Mouse (Mus musculus): ENCODE results near the gene Dedd. TPM values are rescaled to one million over a fixed set of nuclear protein-coding genes. Genes with fewer than 3 reads are reported as not detected.
A peak's percentile ranks its signal among the peaks of the same experiment; 100 is the strongest.
"Not testable (repeated sequence)": the region's sequence is repeated elsewhere in the genome, so short reads cannot be mapped to it uniquely, and the experiment has no call there.

Dedd gene
- total RNA-seq, 2 experiments from 2014 or later, result 38.4 to 45.9 TPM

DNA sequence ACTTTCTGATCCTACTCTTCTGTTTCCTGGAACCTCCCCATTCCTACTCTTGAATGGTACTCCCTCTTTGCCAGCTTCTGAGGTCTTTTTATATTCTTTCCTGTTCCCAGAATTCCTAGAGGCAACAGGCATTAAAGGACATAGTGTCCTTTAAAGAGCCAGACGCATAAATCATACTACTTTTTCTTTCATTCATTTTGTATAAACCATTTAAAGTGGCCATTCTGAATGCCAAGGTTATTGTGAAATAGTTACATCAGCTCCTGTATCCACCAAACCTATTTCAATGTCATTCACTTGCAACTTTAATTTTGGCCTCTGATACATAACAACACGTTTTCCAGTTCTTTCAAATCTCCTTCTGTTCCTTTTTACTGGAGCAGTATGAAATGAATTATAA is 19.6 kb upstream of the Dedd start:
- DNase-seq, result no peak
- intact Hi-C loops (cut with DNase I), result no loop called here

- no peak for DNase-seq
- intact Hi-C loops (cut with DNase I), result no loop called here
These were observed 9.2 kb upstream of the Dedd start for GRCm38 (mm10) chr1:171319748-171320147.

DNA sequence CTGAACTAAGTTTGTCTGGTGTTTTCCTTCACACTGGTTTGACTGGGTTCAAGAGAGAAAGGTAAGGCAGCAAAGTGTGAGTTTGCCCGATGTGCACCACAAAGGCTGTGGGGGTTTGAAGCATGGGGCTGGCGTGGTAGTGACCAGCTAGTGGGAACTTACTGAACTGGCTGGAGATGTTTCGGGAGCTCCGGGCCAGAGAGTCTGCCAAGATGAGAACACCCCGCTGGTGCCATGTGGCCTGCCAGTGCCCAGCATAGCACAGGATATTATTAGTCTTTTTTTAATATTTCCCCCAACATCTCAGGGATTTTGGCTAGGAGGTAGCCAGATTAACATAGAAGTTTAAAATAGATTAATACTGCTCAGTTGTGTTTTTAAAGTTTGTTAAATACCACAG is 8.8 kb upstream of the Dedd start:
- intact Hi-C loops (cut with DNase I), result no loop called here
- DNase-seq, result no peak

- DNase-seq, result no peak
- intact Hi-C loops (cut with DNase I), result no loop called here
These were observed 7.5 kb upstream of the Dedd start for GRCm38 (mm10) chr1:171321415-171321814.

DNA sequence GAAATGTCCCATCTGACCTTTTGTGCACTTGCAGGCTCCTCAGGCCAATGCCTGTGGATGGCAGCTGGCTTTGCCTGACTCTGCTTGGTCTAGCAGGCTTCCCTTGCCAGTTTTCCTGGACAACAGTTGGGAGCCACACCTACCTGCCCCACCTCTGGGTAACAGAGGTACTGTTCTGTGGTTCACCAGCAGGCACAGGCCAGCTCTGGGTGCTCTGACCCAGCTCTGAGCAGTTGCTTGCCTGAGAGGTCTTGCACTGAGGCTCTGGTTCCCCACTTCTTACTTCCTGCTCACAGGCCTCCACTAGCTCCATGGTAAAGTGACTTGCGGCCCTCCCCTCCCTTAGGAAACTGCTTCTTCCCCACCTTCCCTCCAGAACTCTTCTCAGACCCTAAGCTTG is 6.9 kb upstream of the Dedd start:
- no peak for DNase-seq
- intact Hi-C loops (cut with DNase I), result no loop called here

GRCm38 (mm10) chr1:171325571-171325970 is 3.4 kb upstream of the Dedd start:
- no peak for DNase-seq
- intact Hi-C loops (cut with DNase I), result no loop called here

DNA sequence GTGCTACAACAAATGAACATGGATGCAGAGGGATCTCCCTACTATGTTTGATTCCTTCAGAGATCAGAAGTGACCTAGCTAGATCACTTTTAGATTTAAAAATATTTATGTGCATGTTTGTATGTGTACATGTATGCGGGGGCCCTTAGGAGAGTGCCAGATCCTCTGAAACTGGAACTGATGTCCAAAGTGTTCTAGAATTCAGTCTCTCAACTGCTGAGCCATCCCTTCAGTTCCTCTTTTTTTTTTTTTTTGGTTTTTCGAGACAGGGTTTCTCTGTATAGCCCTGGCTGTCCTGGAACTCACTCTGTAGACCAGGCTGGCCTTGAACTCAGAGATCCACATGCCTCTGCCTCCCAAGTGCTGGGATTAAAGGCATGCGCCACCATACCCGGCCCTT is 2.4 kb upstream of the Dedd start:
- intact Hi-C loops (cut with DNase I); DNase-seq: not testable (repeated sequence)

GRCm38 (mm10) chr1:171328244-171328643 is 701 bp upstream of the Dedd start:
- intact Hi-C loops (cut with DNase I), result no loop called here
- peak; percentile 19 for DNase-seq

DNA sequence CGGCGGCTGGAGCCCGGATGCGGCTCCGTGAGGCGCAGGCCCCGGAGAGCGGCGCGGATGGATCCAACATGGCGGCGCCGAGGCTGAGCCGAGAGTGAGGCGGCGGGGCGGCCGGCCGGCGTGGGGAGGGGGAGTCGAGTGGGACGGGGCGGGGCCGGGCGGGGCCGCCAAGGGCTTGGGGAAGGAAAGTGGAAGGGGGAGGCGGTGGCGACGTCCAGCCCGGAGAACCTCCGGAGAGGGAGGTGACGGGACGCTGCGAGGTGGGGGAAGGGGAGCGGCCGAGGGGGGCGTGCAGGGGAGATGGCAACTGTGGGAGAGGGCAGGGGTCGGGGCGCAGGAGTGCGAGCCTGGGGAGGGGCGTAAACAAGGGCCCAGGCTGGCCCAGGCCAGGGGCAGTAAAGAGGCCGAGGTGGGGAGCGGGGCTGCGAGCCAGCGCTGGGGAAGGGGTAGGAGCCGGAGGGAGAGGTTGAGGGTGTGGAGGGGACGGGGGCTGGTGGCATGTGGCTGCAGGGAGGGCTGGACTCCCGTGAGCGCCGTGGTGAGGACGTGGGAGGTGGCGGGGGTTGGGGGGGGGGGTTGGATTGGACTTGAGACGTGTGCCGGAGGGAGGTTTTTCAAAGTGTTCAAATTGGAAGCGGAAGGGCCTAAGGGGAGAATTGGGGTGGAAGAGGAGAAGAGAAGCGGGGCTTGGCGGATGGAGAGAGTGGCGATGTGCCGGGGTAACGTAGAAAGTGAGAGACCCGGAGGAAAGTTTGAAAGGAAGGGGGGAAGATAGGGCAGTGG is 679 bp downstream of the Dedd start:
- DNase-seq, result peak; percentile 89
- intact Hi-C loops (cut with DNase I), result no loop called here

- intact Hi-C loops (cut with DNase I), result no loop called here
- no peak for DNase-seq
These were observed 1.2 kb downstream of the Dedd start for GRCm38 (mm10) chr1:171330216-171330560.

DNA sequence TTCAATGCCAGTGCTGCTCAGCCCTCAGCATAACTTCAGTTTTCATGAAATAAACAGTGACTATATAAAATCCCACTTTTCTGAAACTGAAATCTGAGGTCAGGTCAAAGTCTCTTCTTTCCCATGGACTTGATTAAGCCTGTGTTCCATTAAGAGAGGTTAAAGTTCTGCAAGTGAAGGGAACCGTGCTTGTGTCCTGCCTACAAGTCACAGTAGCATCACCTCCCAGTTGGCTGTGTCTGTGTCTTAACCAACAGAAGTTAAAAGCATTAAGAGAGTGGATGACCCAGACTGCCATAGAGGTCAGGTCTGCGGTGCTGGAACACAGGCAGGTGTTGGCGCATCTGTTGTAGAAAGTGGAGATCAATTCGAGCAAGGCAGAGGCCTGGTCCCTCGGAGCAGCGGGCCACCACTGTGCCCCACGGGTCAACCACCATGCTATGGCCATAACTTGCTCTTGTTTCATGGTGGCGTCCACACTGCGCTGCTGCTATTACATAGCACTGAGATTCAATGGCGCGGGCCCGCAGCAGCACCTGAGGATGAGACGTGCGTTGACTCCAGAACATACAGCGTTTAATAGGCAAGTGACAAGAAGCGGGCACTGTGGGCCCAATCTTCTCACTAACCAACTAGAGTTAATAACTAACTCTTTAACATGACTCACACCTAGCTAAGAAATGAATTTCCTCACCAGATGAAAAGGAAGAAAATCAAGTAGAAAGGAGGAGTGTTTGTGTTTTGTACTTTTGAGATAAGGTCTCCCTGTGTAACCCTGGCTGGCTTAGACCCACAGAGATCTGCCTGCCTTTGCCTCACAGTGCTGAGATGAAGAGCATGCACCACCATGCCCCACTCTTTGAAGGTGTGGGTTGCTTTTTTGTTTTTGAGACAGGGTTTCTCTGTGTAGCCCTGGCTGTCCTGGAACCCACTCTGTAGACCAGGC is 13.6 kb downstream of the Dedd start:
- intact Hi-C loops (cut with DNase I), result no loop called here
- DNase-seq, result no peak

GRCm38 (mm10) chr1:171343922-171344677 is 15.2 kb downstream of the Dedd start:
- intact Hi-C loops (cut with DNase I), result no loop called here
- DNase-seq, result no peak

DNA sequence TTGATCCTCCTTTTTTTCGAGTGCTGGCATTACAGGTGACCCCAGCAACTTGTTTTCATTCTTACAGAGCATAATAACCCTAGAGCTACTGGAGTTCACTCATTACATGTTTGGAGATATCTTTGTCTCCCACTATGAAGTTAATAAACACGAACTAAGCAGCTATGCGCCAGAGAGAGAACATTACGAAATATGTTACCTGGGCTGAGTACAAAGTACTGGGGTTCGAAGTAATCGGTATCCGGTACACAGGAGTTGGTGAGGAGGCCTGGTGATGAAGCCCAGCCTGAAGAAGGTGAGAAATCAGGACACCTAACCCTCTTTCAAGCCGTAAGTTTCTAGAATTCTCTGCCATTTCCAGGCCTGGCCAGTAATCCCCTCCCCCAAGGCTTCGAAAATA is 15.8 kb downstream of the Dedd start:
- DNase-seq, result no peak
- intact Hi-C loops (cut with DNase I), result no loop called here

GRCm38 (mm10) chr1:171345225-171346094 is 16.5 kb downstream of the Dedd start, which contains the start of the genes Nit1 and Pfdn2:
Nit1 (minus strand) TSS chr1:171345646.
Pfdn2 (plus strand) TSS chr1:171345670.
- DNase-seq, result peak; percentile 91
- intact Hi-C loops (cut with DNase I), result no loop called here

DNA sequence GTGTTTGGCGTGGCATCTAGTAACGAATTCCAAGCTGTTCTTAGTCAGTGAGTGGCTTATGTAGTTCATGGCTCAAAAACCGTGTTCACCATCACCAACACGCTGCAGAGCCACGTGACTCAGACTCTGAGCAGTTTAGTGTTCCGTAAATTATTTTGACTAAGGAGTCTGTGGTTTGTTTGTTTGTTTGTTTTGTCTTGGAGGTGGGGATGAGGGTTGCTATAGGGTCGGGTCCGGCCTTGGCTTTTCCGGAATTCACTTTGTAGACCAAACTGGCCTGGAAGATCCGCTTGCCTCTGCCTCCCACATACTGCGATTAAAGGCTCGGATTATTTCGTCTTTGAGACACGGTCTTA is 17.1 kb downstream of the Dedd start:
- DNase-seq, result no peak
- intact Hi-C loops (cut with DNase I), result no loop called here

GRCm38 (mm10) chr1:171348665-171349064 is 19.7 kb downstream of the Dedd start:
- no peak for DNase-seq
- intact Hi-C loops (cut with DNase I), result no loop called here

GRCm38 (mm10) chr1:171349210-171349609 is 20.3 kb downstream of the Dedd start:
- intact Hi-C loops (cut with DNase I), result no loop called here

DNA sequence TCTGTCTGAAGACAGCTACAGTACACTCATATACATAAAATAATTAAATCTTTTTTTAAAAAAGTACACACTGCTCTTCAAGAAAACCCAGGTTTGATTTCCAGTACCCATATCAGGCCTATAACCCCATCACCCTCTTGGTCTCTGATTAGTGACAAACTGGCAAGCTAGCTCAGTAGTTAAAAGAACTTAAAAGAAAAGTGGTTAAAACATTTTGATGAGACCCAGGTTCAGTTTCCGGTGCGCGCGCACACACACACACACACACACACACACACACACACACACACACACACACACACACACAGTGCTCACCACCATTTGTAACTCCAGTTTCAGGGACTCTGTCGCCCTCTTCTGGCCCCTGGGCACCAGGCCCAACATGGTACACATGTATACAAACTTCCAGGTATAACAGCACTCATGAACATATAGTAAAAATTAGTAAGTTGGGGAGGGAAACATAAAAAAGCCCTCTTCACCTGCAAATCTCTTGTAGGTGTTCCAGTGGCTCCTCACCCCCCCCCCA is 26.9 kb downstream of the Dedd start:
- intact Hi-C loops (cut with DNase I), result no loop called here
- no peak for DNase-seq

More at GRCm38 (mm10) chr1:171349210-171349609, 20.3 kb downstream of the Dedd start:
- DNase-seq, result no peak

GRCm38 (mm10) chr1:171356814-171357213 is 27.9 kb downstream of the Dedd start:
- intact Hi-C loops (cut with DNase I), result no loop called here
- DNase-seq, result no peak

GRCm38 (mm10) chr1:171358421-171358820 is 29.5 kb downstream of the Dedd start:
- no peak for DNase-seq
- intact Hi-C loops (cut with DNase I), result no loop called here

Measured in left cerebral cortex, postnatal 4 days (tissue).